Mouse (Mus musculus) testis, postnatal 10 days (tissue): ENCODE results near the gene Syt1.
A peak's percentile ranks its signal among the peaks of the same experiment; 100 is the strongest.

Experiments used
- DNase-seq: peaks from one replicate; pipeline ENCODE4 v3.0.0; 2021; ENCODE audit warnings: low spot score

Gene Syt1

DNA sequence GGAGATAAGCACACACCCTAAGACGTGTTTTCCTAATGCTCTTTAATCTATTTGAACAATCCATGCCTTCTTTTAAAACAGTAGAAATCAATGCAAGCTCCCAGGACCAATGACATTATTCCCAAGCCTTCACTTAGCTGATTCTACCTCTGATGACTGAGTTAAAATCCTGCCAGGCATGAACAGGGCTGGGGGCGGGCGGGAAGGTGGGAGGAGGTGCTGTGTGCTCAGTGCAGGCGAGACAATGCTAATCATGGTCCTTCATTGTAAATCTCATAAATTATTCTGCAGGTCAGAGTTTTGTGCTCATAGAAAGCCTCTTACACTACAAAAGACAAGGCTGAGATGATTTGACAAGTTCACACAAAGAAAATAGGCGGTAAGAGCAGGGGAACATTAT is 366.9 kb downstream of the Syt1 start:
- no peak for DNase-seq

DNA sequence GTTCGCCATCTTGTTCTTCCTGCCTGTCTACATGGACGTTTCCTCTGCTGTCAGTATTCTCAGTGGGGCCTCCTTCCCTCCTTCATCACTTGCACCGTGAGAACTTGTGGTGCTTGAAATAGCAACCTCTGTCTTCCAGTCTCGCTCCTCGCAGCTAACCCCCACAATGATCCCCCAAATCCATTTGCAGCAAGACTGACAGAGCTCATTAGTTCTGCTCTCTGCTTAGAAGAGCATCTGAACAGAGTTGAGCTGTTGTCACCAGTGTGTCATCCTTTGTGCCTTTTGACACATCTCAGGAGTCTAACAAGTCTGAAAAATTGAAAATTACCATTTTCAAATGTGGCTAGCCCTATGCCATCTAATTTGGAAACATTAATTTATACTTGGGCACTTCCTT is 372.7 kb downstream of the Syt1 start:
- DNase-seq = no peak

DNA sequence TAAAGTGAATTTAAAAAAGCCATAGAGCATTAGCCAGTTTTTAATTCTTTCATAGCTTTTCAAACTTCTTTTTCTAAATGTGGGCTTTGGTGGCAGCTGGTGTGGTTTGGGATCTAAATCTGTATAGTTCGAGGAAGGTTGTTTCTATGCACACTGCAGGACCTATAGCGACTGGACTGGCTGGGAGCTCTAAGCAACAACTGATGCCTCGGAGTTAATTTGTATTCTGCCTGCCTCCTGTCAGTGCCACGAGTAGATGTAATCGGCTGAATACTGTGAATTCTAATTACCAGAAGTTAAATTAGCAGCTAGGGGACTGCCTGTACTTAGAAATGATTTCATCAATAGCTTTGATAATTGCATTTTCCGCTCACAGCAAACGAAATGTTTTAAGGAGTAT is 374.7 kb downstream of the Syt1 start:
- no peak for DNase-seq

DNA sequence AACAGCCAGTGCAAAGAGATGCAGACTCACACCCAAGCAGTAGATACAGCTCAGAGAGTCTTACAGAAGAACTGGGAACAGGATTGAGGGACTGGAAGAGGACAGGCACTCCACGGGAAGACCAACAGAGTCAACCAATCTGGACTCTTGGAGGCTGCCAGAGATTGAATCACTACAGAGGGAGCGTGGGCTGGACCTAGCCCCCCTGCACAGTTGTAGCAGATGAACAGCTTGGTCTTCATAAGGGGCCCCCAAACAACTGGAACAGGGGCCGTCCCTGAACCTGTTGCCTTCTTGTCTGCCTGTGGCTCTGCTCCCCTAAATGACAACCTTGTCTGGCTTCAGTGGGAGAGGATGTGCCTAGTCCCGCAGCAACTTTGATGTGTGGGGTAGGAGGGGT is 375.2 kb downstream of the Syt1 start:
- DNase-seq = no peak

DNA sequence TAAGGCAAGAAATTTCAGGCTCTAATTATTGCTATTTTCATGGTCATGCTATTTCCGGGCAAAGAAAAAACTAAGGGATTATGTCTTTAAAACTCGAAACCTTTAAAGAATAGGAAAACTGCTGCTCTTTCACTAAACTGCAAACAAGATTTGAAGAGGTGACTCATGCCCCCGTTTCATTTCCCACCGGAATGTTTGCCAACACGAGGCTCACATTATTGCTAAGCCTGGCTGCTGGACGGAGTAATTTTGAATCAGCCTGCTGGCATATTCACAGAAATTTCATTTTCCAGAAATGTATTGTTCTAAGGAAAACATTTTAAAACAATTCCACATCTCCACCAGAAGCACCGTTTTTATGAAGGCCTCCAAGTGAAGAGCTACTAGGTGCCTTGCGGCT is 379.9 kb downstream of the Syt1 start:
- DNase-seq = no peak

DNA sequence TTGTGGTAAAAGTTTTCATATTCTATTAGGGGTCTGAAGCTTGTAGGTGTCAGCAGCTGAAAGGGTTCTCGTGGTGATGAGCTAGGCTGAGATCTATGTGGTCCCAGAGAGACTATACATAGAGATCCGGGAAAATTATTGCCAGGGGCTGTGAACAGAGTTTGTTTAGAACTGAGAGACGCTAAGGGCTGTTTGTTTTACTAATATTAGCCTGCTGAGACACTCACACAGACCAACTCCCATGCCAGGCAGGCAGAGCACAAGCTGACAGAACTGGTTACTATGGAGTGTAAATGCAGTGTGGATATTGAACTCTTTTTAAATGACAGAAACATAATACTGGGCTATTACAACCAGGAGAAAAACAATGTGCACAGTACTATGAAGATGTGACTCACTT is 384.4 kb downstream of the Syt1 start:
- no peak for DNase-seq

DNA sequence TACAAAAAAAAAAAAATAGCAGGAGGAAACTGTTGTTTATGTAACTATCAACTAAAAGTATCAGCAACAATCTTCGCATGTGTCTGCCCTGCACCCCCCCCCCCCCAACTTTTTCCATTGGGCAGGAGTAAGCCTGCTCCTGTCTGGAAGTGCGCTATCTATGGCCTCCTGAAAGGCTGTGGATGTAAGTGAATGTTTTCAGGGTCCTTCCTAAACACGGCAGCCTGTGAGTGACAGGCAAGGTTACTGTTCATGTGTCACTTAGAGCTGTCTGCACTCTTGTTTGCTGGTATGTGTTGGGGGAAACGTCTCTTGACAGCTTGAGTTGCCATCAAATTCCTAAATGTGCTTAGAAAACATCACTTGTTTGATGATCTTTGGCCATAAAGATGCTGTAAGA is 387.8 kb downstream of the Syt1 start:
- DNase-seq = no peak

DNA sequence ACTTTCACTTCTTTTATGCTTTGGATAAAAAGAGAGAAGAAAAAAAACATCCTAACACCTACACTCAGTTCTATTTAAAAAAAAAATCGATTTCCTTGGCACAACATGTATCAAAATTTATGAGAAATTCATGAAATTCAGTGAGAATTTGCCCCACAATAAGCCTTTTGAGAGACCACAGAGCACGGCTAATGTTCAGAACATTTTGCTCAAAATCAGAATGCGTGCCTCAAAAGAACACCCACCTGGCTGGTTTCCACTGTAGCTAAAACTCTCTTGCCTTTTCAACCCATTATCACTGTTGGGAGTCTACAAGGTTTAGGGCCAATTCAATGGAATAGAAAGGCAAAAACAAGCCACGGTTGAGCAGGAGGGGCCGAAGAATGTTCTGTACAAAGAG is 390.9 kb downstream of the Syt1 start:
- no peak for DNase-seq

DNA sequence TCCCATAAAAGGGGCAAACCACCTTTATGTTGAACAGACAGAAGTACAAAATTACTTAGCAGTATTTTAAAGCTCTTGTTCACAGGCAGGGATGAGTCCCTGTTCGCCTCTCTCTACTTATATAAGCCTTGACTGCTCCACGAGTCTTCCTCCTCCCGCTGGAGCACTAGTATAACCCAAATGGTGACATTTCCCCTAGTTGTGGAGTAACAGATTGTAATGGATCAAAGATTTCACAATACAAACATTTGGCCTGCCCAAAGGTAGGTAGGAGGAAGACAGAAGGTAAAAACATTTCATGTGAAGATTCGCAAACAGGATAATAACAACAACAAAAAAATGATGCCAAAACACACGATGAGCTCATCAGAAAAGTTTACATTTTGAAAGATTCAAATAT is 391.6 kb downstream of the Syt1 start:
- DNase-seq = no peak

DNA sequence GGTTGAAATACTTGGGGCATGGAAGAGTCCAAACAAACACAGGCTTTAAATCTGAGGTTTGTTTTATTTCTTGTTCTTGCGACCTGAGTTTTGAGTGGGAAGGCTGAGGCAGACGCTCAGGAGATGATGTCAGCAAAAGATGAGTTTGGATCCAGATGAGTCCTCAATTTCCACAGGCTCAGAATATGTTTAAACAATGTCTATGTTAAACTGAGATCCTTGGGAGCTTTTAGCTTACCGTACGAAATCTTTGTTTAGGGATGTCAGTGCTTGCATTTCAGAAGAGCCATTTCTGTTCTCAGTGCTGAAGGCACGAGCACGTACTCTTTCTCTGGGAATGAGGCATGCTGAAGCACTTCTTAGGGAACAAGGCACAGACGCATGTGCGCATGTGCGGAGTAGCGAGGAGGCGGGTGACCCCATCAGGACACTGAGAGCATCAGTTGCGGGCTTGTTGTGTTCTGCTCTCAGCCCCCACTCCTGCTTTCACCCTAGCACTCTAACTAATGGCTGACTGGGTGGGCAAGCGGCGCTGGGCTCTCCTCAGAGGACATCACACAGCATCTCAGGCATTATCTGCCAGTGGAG is 400.6 kb downstream of the Syt1 start:
- DNase-seq = no peak

DNA sequence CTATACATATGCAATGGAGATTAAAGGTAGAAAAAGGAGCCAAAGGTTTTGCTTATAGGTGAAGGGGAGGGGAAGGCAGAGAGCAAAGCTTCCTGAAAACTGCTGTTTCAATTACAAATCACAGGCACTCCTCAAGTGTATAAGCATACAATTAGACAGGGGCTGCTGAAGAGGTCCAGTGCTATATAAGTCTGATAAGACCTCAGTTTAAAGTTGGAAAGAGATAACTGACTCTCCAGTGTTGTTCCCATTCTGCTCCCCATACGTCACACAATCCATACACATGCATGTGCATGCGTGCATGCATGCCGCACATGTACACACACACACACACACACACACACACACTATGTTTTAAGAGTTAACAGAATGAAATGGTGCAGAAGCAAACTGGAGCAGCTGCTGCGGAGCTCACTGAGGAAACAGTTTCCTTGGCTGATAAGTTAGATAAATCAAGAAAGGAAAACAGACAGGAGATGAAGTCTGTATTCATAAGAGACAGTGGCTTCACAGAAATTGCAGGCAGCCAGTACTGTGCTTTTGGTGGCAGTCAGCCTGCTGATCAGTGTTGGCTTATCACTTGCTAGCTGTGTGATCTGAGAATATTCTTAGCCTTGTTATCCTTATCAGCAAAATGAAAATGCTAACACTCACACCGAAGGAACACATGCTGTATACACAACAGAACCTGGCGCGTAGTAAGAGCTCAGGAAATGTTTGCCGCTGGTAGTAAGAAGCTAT is 408.9 kb downstream of the Syt1 start:
- no peak for DNase-seq

DNA sequence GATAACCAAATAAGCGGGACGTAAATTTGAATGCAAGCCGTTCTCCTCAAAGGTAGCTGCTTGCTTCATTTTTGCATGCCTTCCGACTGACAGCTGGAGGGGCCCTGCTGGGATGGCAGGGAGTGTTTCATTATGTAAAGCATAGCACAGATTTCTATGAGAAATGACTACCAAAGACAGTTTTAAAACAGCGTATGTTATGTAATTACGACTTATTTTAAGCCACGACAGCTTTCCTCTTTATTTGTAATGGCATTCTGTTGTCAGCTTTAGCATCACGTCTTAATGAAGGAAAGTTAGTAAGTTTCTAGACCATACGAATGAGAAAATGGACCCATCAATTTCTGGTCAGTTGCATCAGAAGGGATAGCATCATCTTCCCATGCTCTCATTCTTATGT is 410.1 kb downstream of the Syt1 start:
- no peak for DNase-seq

DNA sequence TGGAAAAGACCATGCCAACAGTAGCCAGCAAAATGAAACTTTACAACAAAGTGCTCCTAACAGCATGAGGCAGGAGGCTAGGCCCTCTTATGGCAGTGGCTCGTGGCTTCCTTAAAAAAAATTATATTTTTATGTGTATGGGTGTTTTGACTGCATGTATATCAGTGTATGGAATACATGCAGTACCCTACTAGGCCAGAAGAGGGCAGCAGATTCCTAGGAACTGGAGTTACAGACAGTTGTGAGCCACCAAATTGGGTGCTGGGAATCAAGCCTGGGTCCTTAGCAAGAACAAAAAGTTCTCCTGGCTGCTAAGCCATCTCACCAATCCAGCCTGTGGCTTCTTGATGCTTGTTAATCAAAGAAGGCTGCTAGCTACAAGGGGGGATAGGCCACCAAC is 413.4 kb downstream of the Syt1 start:
- peak; percentile 50 for DNase-seq

DNA sequence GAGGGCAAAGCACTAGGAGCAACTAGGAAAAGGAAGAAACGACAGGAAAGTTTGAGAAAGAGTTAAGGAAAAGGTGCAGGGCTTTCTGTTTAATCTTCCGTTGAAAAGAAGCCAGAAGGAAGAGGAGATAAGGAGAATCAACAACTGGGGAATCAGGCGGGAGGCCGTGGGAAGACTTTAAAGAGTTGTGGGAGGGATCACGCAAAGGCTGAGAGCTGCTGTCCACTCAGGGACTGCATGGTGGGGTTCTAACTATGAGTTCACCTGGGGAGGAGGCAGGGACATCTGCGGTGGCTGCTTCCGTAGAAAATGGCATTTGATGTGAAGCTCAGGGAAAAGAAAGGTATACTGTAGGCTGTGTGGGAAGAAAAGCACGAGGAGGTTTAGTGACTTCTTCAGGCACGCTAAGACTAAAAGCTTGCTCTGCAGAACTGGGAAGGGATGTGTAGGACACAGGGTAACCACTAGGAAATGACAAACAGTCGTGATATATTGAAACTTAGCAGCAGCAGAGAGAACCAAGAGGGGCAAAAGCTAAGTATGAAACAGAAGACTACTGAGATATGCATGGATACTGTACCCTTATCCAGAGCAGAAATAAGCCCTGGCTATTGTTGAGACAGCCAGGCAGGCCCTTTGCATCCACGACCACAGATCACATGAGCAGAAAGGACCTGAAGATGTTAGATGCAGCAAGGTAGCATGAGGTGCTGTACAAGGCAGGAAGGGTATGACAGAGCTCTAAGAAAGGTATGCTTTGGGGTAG is 414.4 kb downstream of the Syt1 start:
- DNase-seq = no peak

DNA sequence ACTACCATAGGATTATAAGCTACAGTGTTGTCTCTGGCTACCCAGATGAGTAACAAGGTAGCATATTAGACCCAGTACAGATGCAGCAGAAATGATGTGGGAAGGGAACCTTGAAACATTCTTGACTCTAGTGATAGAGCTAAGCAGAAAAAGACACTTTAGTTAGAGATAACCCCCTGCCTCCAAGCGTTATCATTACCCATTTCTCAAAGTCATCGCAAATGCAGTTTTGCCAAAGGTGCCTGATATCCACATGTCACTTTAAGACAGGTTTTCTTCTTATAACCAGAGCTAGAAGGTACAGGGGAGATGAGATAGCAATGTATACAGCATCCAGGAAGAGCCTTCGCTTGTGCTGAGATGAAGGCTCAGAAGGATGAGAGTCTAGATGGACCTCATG is 421.4 kb downstream of the Syt1 start:
- DNase-seq = no peak

DNA sequence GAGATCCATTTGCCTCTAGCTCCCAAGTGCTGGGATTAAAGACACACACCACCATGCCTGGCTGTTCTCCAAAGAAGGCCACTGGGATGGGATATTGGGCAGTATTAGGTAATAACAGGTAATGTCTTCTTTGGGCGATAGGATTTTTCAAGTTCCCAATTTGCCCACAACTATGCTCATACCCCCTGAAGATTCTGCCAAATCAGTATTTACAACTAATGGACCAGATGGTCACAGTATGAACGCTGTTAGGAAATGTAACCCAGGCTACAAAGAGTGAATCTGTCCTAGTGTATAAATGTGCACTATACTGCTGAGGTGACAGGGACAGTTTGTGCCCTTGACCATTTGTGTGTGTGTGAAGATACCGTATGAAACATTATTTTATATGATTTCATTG is 421.9 kb downstream of the Syt1 start:
- DNase-seq = no peak

DNA sequence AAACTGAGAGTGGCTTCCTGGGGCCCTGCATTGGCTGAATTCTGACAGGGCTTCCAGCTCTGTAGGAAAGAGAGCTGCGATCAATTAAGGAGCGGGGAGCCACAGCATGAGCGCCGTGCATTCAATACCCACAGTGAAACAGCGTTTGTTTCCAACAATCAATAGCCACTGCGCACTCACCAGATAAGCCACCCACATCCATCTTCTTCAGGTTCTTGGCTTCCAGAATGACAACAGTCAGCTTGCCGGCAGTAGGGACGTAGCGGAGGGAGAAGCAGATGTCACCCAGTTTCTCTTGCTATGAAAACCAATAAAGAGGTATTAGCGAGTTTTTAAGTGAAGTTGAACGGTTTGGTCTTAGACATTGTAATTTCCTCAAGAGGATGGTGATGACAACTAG is 427.1 kb downstream of the Syt1 start:
- DNase-seq = no peak

DNA sequence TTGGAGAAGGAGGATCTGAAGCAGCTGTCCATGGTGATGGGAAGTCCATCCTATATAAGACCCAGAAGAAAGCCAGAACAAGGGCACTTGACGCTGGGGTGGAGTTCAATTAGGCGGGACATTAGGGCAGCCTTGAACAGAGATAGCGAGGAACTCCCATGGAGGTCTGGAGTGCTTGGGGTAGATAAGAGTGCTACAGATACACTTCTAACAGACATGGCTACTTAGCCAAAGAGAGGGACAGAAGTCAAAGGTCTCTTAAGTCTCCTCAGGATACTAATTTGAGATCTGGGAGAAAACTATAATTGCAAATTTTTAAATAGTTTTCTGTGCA is 428.4 kb downstream of the Syt1 start:
- DNase-seq = no peak

DNA sequence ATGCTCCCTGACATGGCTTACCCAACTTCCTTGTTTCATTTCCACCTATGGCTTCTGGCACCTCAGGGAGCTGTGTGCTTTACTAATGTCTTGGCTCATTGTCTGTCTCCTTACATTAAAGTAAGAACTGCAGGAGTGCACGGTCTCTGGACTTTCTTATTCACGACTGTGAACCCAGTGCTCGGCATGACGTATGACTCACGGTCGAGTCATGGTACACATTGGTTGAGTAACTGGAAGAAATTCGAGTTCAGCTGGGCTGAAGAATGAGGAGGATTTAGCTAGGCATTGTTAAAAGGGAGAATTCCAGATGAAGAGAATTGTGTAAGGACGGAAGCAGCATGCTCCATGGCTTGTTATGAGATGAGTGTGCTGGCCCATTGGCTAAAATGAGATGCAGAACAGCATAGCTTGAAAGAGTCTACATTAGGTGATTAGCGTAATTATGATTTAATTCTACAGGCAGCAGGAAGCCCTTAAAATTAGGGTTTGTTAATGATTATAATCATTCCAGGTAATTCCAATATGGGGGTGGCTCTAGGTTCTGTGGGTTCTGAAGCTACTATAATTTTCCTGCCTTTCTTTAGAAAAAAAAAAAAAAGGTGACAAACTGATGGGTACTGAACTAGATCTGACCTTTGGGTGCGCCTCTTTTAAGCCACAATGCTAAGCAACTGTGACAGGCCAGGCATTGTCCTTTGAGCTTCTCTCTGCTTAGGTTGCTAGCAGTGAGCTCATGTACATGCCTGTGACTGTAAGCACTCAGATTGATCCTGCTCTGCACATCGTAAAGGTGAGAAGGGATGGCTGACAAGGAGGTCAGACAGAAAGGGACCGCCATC is 429.0 kb downstream of the Syt1 start:
- DNase-seq = no peak

DNA sequence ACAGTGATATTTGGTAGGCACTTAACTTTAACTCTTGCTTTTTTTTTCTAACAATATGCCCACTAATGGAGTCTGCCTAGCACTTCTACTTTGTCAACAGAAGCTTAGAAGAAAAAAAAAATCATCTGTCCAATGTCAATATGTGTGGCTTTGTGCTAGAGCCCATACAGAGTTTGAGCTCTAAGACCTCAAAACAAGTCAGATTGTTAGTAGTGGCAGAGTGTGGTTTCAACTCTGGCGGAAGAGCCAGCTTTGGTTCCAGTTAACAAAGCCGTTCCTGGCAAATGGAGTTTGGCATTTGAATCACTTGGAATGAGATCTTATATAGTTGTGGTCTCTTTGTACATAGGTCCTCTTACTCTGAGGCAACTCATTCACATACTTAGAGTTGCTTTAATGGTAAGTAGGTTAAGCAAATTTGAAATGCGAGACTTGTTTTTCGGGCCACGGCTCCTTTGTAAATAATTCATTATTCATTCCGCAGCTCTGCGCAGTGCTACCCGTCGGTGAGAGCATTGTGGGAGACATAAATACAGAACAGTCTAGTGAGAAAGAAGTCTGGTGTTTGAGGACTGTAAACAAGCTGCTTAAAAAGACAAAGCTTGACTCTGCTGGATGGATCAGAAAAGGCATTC is 429.9 kb downstream of the Syt1 start:
- no peak for DNase-seq

DNA sequence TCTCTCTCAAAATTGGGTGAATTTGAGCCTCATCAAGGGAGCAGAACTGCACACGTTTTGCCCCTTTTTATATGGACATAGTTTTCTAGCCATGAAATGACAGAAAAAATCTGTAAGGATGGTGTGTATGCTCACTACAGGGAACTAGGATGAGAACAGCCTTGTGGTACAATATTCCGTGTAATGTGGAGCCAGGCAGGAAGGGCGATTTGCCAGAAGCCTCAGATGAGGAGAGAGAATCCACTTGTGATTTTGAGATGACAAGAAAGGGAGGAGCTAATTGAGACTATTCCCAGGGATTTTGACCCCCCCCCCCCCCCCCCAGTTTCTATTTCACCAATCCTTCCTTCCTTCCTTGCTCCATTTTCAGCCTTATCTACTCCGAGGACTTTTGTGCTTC is 431.4 kb downstream of the Syt1 start:
- DNase-seq = no peak

DNA sequence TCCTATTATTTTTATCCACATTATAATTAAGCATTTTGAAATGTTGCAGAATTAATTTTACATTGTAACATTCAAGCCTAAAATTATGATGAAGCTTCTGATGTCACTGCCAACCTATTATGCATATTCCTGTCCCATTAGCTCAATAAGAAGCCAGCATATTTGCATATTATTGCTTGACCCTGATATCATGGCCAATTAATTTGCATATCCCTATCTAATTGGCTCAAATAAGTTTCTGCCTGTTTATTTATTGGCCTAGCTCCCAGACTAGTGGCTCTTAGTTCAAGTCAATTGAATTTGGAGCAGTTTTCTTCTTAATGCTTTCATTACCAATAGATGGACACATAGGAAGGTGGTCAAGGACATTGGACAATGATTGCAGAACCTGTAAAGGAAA is 433.2 kb downstream of the Syt1 start:
- DNase-seq = no peak
